Mouse (Mus musculus): ENCODE measurements around the gene Cry2. TPM values are rescaled to one million over a fixed set of nuclear protein-coding genes. Genes with fewer than 3 reads are reported as not detected.

Cry2 gene
- total and polyA plus RNA-seq, 2 experiments from 2014 or later: 45.5 to 52.0 TPM

- Histone ChIP-seq H3K9me3 (ENCODE audit: low read length) (no peaks in the 10 kb centered on the region), H3K4me3 (ENCODE audit: low read length) (peak overlapping the region; percentile 69), H3K27ac (peak overlapping the region; percentile 83), H3K9ac (replicated peaks; ENCODE audit: low read length) (peak overlapping the region; percentile 80), H3K4me1 (ENCODE audit: insufficient read depth, low read length) (peaks cover 44% of the 10 kb centered on the region), H3K4me2 (ENCODE audit: low read depth, low read length) (peak overlapping the region; percentile 83), H3K36me3 (ENCODE audit: insufficient read depth, low read length) (peaks cover 33% of the 10 kb centered on the region), H3K27me3 (ENCODE audit: insufficient read depth, low read length) (no peaks in the 10 kb centered on the region)
- peak; percentile 96 for DNase-seq (ENCODE audit: low spot score)
- under 1% methylated on average over 60 of the region's 62 CpGs for WGBS
- peak; percentile 41 for TF ChIP-seq CTCF (IDR thresholded peaks at IDR 0.05; ENCODE audit: low read depth)
- peak; percentile 93 for ATAC-seq
Observed at GRCm38 (mm10) chr2:92388891-92389641, 44.8 kb downstream of the Cry2 start.

- Histone ChIP-seq H3K9ac (replicated peaks; ENCODE audit: low read length) (peak overlapping the region; percentile 80), H3K4me1 (ENCODE audit: insufficient read depth, low read length) (peaks cover 39% of the 10 kb centered on the region), H3K27ac (peak overlapping the region; percentile 83), H3K4me2 (ENCODE audit: low read depth, low read length) (peak overlapping the region; percentile 83), H3K9me3 (ENCODE audit: low read length) (no peaks in the 10 kb centered on the region), H3K36me3 (ENCODE audit: insufficient read depth, low read length) (peaks cover 43% of the 10 kb centered on the region), H3K4me3 (ENCODE audit: low read length) (peak overlapping the region; percentile 69), H3K27me3 (ENCODE audit: insufficient read depth, low read length) (no peaks in the 10 kb centered on the region)
- DNase-seq (ENCODE audit: low spot score): no peak
- TF ChIP-seq CTCF (IDR thresholded peaks at IDR 0.05; ENCODE audit: low read depth): no peak
- WGBS: 18% methylated on average over 3 of the region's 3 CpGs
- no peak for ATAC-seq
Observed at GRCm38 (mm10) chr2:92388081-92388517, 45.7 kb downstream of the Cry2 start.

DNA sequence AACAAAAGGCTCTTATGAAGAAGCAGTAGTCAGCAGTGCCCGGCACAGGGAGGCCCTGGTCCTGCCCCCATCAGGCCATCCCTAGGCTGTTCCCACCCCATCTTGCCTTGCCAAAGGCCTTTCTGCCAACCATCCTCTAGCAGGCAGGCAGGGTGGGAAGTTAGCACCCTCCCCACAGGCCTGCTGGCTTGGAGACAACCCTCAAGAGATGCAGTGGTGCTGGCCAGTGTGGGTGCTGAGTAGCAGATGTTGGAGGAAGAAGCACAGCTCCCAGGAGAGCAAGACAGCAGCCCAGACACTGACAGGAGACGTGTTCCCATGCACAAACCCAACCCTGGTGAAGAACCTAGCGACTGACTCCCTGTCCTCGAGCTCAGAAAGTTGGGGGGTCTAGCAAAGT lies 46.2 kb downstream of the Cry2 start:
- Histone ChIP-seq H3K9me3 (ENCODE audit: low read length) (no peaks in the 10 kb centered on the region), H3K9ac (replicated peaks; ENCODE audit: low read length) (peak overlapping the region; percentile 80; the same call in 1 of the 2 replicates), H3K27me3 (ENCODE audit: insufficient read depth, low read length) (no peaks in the 10 kb centered on the region), H3K27ac (0 out of 2 replicates have a peak overlapping the region, but pooled peaks have one; percentile 83), H3K4me1 (ENCODE audit: insufficient read depth, low read length) (peaks cover 34% of the 10 kb centered on the region), H3K4me2 (ENCODE audit: low read depth, low read length) (peak overlapping the region; percentile 83), H3K36me3 (ENCODE audit: insufficient read depth, low read length) (peaks cover 44% of the 10 kb centered on the region), H3K4me3 (ENCODE audit: low read length) (peak overlapping the region; percentile 69)
- ATAC-seq (no peak), DNase-seq (ENCODE audit: low spot score) (no peak)
- WGBS: 59% methylated on average over 4 of the region's 4 CpGs
- TF ChIP-seq CTCF (IDR thresholded peaks at IDR 0.05; ENCODE audit: low read depth): no peak

DNA sequence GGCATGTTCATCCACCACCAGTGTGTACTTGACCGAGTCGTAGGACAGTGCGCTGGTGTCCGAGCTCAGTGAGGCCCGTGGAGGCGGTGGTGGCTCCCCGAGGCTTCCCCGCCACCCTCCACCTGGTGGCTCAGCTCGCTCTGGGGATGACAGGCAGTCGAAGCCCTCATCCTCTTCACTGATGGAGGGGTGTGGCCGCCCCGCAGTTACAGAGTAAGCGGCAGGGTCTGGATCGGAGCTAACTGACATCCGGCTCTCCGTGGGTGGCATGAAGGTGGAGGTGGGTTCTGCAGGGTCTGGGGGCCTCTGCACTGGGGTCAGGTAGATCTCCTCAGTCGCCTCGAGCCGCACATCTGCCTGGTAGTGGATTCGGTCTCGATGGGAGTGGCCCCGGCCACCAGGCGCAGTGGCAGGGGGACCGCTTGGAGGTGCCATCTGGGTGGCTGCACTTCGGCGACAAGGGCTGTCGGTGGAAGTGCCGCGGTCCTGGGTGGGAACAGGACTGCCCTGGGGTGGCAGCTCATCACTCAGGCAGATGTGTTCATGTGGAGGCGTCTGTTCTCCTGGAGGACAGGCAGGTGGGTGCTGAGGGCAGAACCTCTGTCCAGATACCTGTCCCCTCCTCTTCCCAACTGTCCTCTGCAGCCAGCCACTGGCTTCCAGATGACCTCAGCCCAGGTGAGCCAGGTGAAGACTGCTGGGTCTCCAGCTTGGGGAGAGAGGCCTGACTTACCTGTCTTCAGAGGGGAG lies 46.8 kb downstream of the Cry2 start:
- Histone ChIP-seq H3K27ac (no peak overlapping the region), H3K4me3 (ENCODE audit: low read length) (no peak overlapping the region), H3K4me2 (ENCODE audit: low read depth, low read length) (peak overlapping the region; percentile 83), H3K9ac (replicated peaks; ENCODE audit: low read length) (peak overlapping the region; percentile 80; the same call in 1 of the 2 replicates), H3K36me3 (ENCODE audit: insufficient read depth, low read length) (peaks cover 50% of the 10 kb centered on the region), H3K9me3 (ENCODE audit: low read length) (no peaks in the 10 kb centered on the region), H3K4me1 (ENCODE audit: insufficient read depth, low read length) (peaks cover 28% of the 10 kb centered on the region), H3K27me3 (ENCODE audit: insufficient read depth, low read length) (no peaks in the 10 kb centered on the region)
- ATAC-seq (no peak), DNase-seq (ENCODE audit: low spot score) (no peak)
- 92% methylated on average over 29 of the region's 30 CpGs for WGBS
- TF ChIP-seq CTCF (IDR thresholded peaks at IDR 0.05; ENCODE audit: low read depth): no peak

- ATAC-seq (no peak), DNase-seq (ENCODE audit: low spot score) (no peak)
- TF ChIP-seq CTCF (IDR thresholded peaks at IDR 0.05; ENCODE audit: low read depth): no peak
- Histone ChIP-seq H3K36me3 (ENCODE audit: insufficient read depth, low read length) (peaks cover 56% of the 10 kb centered on the region), H3K27me3 (ENCODE audit: insufficient read depth, low read length) (no peaks in the 10 kb centered on the region), H3K9ac (replicated peaks; ENCODE audit: low read length) (no peak overlapping the region), H3K27ac (no peak overlapping the region), H3K4me3 (ENCODE audit: low read length) (no peak overlapping the region), H3K4me1 (ENCODE audit: insufficient read depth, low read length) (peaks cover 18% of the 10 kb centered on the region), H3K4me2 (ENCODE audit: low read depth, low read length) (no peak overlapping the region), H3K9me3 (ENCODE audit: low read length) (no peaks in the 10 kb centered on the region)
- WGBS: 75% methylated on average over 22 of the region's 22 CpGs
Observed at GRCm38 (mm10) chr2:92385113-92386051, 48.5 kb downstream of the Cry2 start.

GRCm38 (mm10) chr2:92384101-92384500 lies 49.7 kb downstream of the Cry2 start:
- H3K4me1 ChIP-seq (ENCODE audit: insufficient read depth, low read length): peaks cover 12% of the 10 kb centered on the region
- no peak for TF ChIP-seq CTCF (IDR thresholded peaks at IDR 0.05; ENCODE audit: low read depth)
- H3K4me2 ChIP-seq (ENCODE audit: low read depth, low read length): no peak overlapping the region
- H3K27me3 ChIP-seq (ENCODE audit: insufficient read depth, low read length): no peaks in the 10 kb centered on the region
- no peak overlapping the region for H3K27ac ChIP-seq
- no peak overlapping the region for H3K9ac ChIP-seq (replicated peaks; ENCODE audit: low read length)
- ATAC-seq (no peak), DNase-seq (ENCODE audit: low spot score) (no peak)
- H3K9me3 ChIP-seq (ENCODE audit: low read length): no peaks in the 10 kb centered on the region
- 84% methylated on average over 4 of the region's 4 CpGs for WGBS
- no peak overlapping the region for H3K4me3 ChIP-seq (ENCODE audit: low read length)
- H3K36me3 ChIP-seq (ENCODE audit: insufficient read depth, low read length): peaks cover 64% of the 10 kb centered on the region
